Mouse (Mus musculus) yolk sac, embryonic 10.5 days (tissue): Measurements from ENCODE around the gene Eml6.

Experiments used
- DNase-seq: peaks from one replicate; pipeline ENCODE4 v3.0.0-alpha.2; 2017; ENCODE audit warnings: low spot score

Gene Eml6

GRCm38 (mm10) chr11:29748750-29749467 lies 276.9 kb downstream of the Eml6 start:
- no peak for DNase-seq

- DNase-seq = no peak
Measured at GRCm38 (mm10) chr11:29747881-29748280, 278.0 kb downstream of the Eml6 start.

- DNase-seq = no peak
Measured at GRCm38 (mm10) chr11:29747365-29747764, 278.5 kb downstream of the Eml6 start.

GRCm38 (mm10) chr11:29746203-29746602 lies 279.6 kb downstream of the Eml6 start:
- DNase-seq = peak; percentile 28

- no peak for DNase-seq
Measured at GRCm38 (mm10) chr11:29745513-29745912, 280.3 kb downstream of the Eml6 start.

GRCm38 (mm10) chr11:29744760-29745430 lies 280.9 kb downstream of the Eml6 start:
- DNase-seq = no peak

GRCm38 (mm10) chr11:29739752-29740151 lies 286.1 kb downstream of the Eml6 start:
- no peak for DNase-seq

- DNase-seq = no peak
Measured at GRCm38 (mm10) chr11:29727901-29728300, 297.9 kb downstream of the Eml6 start.

- no peak for DNase-seq
Measured at GRCm38 (mm10) chr11:29725610-29726009, 300.2 kb downstream of the Eml6 start.

GRCm38 (mm10) chr11:29725167-29725566 lies 300.7 kb downstream of the Eml6 start:
- no peak for DNase-seq

- DNase-seq = no peak
Measured at GRCm38 (mm10) chr11:29724213-29724612, 301.6 kb downstream of the Eml6 start.

- no peak for DNase-seq
Measured at GRCm38 (mm10) chr11:29719597-29719996, 306.2 kb downstream of the Eml6 start.

- DNase-seq = no peak
Measured at GRCm38 (mm10) chr11:29718541-29718940, 307.3 kb downstream of the Eml6 start.

- no peak for DNase-seq
Measured at GRCm38 (mm10) chr11:29715499-29715898, 310.3 kb downstream of the Eml6 start.

GRCm38 (mm10) chr11:29714789-29715188 lies 311.0 kb downstream of the Eml6 start:
- no peak for DNase-seq

GRCm38 (mm10) chr11:29714114-29714513 lies 311.7 kb downstream of the Eml6 start:
- DNase-seq = no peak

- no peak for DNase-seq
Measured at GRCm38 (mm10) chr11:29709512-29709911, 316.3 kb downstream of the Eml6 start.

GRCm38 (mm10) chr11:29706845-29707244 lies 319.0 kb downstream of the Eml6 start:
- no peak for DNase-seq

- DNase-seq = no peak
Measured at GRCm38 (mm10) chr11:29705263-29705662, 320.6 kb downstream of the Eml6 start.

GRCm38 (mm10) chr11:29702721-29703120 lies 323.1 kb downstream of the Eml6 start:
- no peak for DNase-seq

- DNase-seq = no peak
Measured at GRCm38 (mm10) chr11:29694754-29695153, 331.1 kb downstream of the Eml6 start.

GRCm38 (mm10) chr11:29693576-29694410 lies 332.0 kb downstream of the Eml6 start:
- peak; percentile 89 for DNase-seq
